Mouse (Mus musculus): ENCODE data around the gene Ttc25. TPM values are rescaled to one million over a fixed set of nuclear protein-coding genes. Genes with fewer than 3 reads are reported as not detected.
"Not testable (repeated sequence)": the region's sequence is repeated elsewhere in the genome, so short reads cannot be mapped to it uniquely, and the experiment has no call there.

The Ttc25 gene
- total and polyA plus RNA-seq, 2 experiments, result 0.04 to 0.28 TPM

DNA sequence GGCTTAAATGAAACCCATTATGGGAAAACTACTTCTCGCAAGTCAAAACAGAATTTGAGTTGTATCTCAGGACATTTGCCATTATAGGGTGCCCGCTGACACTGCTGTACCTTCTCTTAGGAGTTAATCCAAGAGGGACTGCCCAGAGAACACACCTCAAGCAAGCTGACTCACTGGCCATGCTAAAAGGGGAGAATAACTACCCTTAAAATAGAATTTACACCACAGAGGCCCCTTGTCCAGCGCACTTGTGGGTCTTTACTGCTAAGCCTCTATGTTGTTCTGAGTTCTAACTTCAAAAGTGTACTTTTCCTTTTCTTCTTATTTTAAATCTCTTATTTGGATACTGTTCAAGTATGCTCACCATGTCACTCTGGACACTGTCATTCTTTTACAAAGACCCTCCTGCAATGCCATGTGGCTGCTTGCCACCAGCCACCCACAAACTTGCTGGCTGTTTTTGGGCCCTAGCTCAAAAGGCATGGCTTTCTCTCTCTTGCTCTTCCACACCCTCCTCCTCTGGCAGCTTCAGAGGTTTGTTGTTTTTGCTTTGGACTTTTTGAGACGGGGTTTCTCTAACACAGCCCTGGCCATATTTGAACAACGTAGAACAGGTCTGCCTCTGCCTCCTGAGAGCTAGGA is 64.1 kb downstream of the Ttc25 start:
- peak; percentile 27 for DNase-seq (ENCODE audit: extremely low read depth, low read depth, low spot score)
- Histone ChIP-seq H3K79me2 (ENCODE audit: control insufficient read depth, insufficient read depth, low read length) (peaks cover 42% of the 10 kb centered on the region), H3K36me3 (ENCODE audit: control insufficient read depth, insufficient read depth, low read length) (peaks cover 2% of the 10 kb centered on the region; the same call in 1 of the 2 replicates), H3K27me3 (ENCODE audit: control insufficient read depth, insufficient read depth, low read length) (no peaks in the 10 kb centered on the region), H3K4me3 (ENCODE audit: insufficient read depth, low read depth, low read length) (no peak overlapping the region), H3K27ac (replicated peaks; ENCODE audit: insufficient read depth, low read depth, low read length) (peak overlapping the region; percentile 21; the same call in 1 of the 2 replicates), H3K4me1 (ENCODE audit: control insufficient read depth, insufficient read depth, low read length) (peaks cover 20% of the 10 kb centered on the region), H3K9ac (ENCODE audit: low read depth, low read length) (no peak overlapping the region)
- 62% methylated on average over 5 of the region's 5 CpGs for WGBS
- no peak for TF ChIP-seq CTCF (IDR thresholded peaks at IDR 0.05; ENCODE audit: low read depth, low read length)
- no peak for TF ChIP-seq POLR2A (IDR thresholded peaks at IDR 0.05; ENCODE audit: extremely low read depth, insufficient read depth, low read length)

DNA sequence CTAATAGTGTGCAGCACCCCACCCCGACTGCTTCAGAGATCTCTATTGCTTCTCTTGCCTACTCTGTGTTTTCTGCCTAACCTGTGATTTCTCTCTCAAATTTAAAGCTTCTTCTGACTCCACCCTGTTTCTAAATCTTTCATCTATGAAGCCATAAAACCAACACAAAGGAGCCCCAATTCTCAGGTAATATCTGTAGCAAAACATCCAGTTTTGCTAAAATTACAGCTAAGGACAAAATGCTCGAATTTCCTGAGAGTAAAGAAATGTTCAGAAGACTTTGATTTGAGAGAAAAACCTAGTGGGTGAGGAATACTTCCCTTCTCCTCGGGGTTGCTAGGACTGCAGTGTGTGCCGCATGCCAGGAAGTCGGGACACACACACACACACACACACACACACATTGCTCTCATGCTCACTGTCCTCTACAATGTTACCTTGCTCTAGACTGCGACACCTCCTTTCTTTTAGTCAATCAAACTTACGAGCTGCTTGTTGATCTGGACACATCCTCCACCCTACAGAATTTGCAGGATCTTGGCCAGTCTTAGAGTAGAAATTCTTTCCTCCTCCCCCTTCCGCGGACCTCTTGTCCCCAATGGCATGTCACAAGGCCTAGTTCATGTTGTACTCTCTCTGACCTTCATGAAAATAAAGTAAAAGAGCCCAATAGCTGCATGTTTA is 64.7 kb downstream of the Ttc25 start:
- WGBS, result 36% methylated on average over 9 of the region's 9 CpGs

DNA sequence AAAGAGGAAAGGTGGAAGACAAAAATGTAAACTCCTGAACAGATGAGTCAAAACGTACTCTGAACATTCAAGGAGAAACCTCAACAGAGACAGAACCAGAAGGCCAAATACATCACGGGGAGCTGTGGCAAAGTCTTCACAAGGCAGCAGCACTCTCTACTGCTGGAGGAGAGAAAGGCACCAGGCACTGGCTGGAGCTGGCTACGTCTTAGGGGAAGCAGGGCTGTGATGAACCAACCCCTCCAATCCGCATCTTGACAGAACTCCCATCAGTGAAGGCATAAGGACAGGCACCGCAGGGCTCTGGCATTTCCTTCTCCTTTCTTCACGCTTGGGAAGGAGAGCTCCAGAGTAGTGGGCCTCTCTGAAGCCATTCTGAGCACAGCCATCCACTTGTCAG is 66.2 kb downstream of the Ttc25 start:
- Histone ChIP-seq H3K4me1 (ENCODE audit: control insufficient read depth, insufficient read depth, low read length) (peaks cover 18% of the 10 kb centered on the region), H3K9ac (ENCODE audit: low read depth, low read length) (no peak overlapping the region), H3K27me3 (ENCODE audit: control insufficient read depth, insufficient read depth, low read length) (no peaks in the 10 kb centered on the region), H3K27ac (replicated peaks; ENCODE audit: insufficient read depth, low read depth, low read length) (no peak overlapping the region), H3K4me3 (ENCODE audit: insufficient read depth, low read depth, low read length) (no peak overlapping the region), H3K79me2 (ENCODE audit: control insufficient read depth, insufficient read depth, low read length) (peaks cover 36% of the 10 kb centered on the region), H3K36me3 (ENCODE audit: control insufficient read depth, insufficient read depth, low read length) (peaks cover 2% of the 10 kb centered on the region; the same call in 1 of the 2 replicates)
- WGBS, result 75% methylated on average over 6 of the region's 6 CpGs
- TF ChIP-seq CTCF (IDR thresholded peaks at IDR 0.05; ENCODE audit: low read depth, low read length) (peak; percentile 30; the same call in 1 of the 2 replicates), POLR2A (IDR thresholded peaks at IDR 0.05; ENCODE audit: extremely low read depth, insufficient read depth, low read length) (no peak)
- no peak for DNase-seq (ENCODE audit: extremely low read depth, low read depth, low spot score)

More for the DNA sequence above, 64.7 kb downstream of the Ttc25 start:
- no peak overlapping the region for H3K9ac ChIP-seq (ENCODE audit: low read depth, low read length)
- no peaks in the 10 kb centered on the region for H3K27me3 ChIP-seq (ENCODE audit: control insufficient read depth, insufficient read depth, low read length)
- H3K36me3 ChIP-seq (ENCODE audit: control insufficient read depth, insufficient read depth, low read length), result peaks cover 2% of the 10 kb centered on the region; the same call in 1 of the 2 replicates
- H3K4me3 ChIP-seq (ENCODE audit: insufficient read depth, low read depth, low read length), result no peak overlapping the region
- TF ChIP-seq POLR2A (IDR thresholded peaks at IDR 0.05; ENCODE audit: extremely low read depth, insufficient read depth, low read length), result no peak
- TF ChIP-seq CTCF (IDR thresholded peaks at IDR 0.05; ENCODE audit: low read depth, low read length), result no peak
- peak; percentile 64 for DNase-seq (ENCODE audit: extremely low read depth, low read depth, low spot score)
- peaks cover 20% of the 10 kb centered on the region for H3K4me1 ChIP-seq (ENCODE audit: control insufficient read depth, insufficient read depth, low read length)
- peak overlapping the region; percentile 21 for H3K27ac ChIP-seq (replicated peaks; ENCODE audit: insufficient read depth, low read depth, low read length)
- peaks cover 38% of the 10 kb centered on the region for H3K79me2 ChIP-seq (ENCODE audit: control insufficient read depth, insufficient read depth, low read length)

DNA sequence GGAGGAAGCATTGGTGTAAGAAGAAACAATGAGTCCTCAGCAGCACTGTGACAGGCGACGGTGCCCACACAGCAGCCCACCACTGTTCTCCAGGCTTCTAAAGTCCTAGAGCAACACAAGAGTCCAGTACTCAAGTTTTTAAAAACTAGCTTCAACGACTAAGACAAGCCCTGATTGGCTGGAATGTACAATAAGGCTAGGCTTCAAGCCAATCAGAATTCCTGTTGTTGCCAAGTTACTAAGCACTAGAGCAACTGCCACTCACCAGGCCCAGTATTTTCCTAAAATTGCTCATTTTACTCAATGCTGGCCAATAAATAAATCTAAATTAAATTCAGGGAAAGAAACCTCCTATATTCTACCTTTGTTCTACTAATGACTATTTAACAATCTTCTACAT is 67.8 kb downstream of the Ttc25 start:
- H3K27ac ChIP-seq (replicated peaks; ENCODE audit: insufficient read depth, low read depth, low read length), result no peak overlapping the region
- peaks cover 22% of the 10 kb centered on the region for H3K4me1 ChIP-seq (ENCODE audit: control insufficient read depth, insufficient read depth, low read length)
- peak; percentile 53 for DNase-seq (ENCODE audit: extremely low read depth, low read depth, low spot score)
- peaks cover 30% of the 10 kb centered on the region for H3K79me2 ChIP-seq (ENCODE audit: control insufficient read depth, insufficient read depth, low read length)
- no peaks in the 10 kb centered on the region for H3K36me3 ChIP-seq (ENCODE audit: control insufficient read depth, insufficient read depth, low read length)
- no peak for TF ChIP-seq POLR2A (IDR thresholded peaks at IDR 0.05; ENCODE audit: extremely low read depth, insufficient read depth, low read length)
- TF ChIP-seq CTCF (IDR thresholded peaks at IDR 0.05; ENCODE audit: low read depth, low read length), result no peak
- no peak overlapping the region for H3K4me3 ChIP-seq (ENCODE audit: insufficient read depth, low read depth, low read length)
- WGBS, result 84% methylated on average over 3 of the region's 3 CpGs
- no peaks in the 10 kb centered on the region for H3K27me3 ChIP-seq (ENCODE audit: control insufficient read depth, insufficient read depth, low read length)
- no peak overlapping the region for H3K9ac ChIP-seq (ENCODE audit: low read depth, low read length)

DNA sequence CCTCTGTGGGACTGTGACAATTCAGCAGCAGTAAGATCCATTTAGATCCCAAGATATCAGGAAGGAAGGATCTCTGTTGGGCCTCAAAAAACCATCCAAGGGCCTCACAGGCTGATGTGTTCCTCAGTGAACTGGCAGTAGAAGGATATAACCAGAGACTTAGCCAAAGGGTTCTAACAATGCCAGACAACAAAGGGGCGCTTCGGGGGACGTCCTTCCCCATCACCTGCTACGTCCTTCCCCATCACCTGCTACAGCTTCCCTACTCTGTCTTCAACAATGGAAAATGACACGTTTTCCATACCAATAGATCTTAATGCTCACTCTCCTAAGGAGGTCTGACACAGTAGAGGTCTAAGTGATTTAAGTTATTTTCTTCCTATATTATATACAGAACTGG is 70.9 kb downstream of the Ttc25 start:
- H3K27ac ChIP-seq (replicated peaks; ENCODE audit: insufficient read depth, low read depth, low read length), result no peak overlapping the region
- 90% methylated on average over 5 of the region's 5 CpGs for WGBS
- DNase-seq (ENCODE audit: extremely low read depth, low read depth, low spot score), result no peak
- H3K79me2 ChIP-seq (ENCODE audit: control insufficient read depth, insufficient read depth, low read length), result peaks cover 34% of the 10 kb centered on the region
- no peak overlapping the region for H3K9ac ChIP-seq (ENCODE audit: low read depth, low read length)
- H3K36me3 ChIP-seq (ENCODE audit: control insufficient read depth, insufficient read depth, low read length), result no peaks in the 10 kb centered on the region
- no peak overlapping the region for H3K4me3 ChIP-seq (ENCODE audit: insufficient read depth, low read depth, low read length)
- H3K27me3 ChIP-seq (ENCODE audit: control insufficient read depth, insufficient read depth, low read length), result no peaks in the 10 kb centered on the region
- no peak for TF ChIP-seq CTCF (IDR thresholded peaks at IDR 0.05; ENCODE audit: low read depth, low read length)
- no peak for TF ChIP-seq POLR2A (IDR thresholded peaks at IDR 0.05; ENCODE audit: extremely low read depth, insufficient read depth, low read length)
- H3K4me1 ChIP-seq (ENCODE audit: control insufficient read depth, insufficient read depth, low read length), result peaks cover 8% of the 10 kb centered on the region

DNA sequence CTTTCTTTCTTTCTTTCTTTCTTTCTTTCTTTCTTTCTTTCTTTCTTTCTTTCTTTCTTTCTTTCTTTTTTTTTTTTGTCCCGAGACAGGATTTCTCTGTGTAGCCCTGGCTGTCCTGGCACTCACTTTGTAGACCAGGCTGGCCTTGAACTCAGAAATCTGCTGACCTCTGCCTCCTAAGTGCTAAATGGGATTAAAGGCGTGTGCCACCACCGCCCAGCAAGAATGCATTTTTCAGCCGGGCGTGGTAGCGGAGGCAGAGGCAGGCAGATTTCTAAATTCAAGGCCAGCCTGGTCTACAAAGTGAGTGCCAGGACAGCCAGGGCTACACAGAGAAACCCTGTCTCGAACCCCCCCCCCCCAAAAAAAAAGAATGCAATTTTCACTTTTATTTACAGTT is 71.4 kb downstream of the Ttc25 start:
- H3K27ac ChIP-seq (replicated peaks; ENCODE audit: insufficient read depth, low read depth, low read length); DNase-seq (ENCODE audit: extremely low read depth, low read depth, low spot score); H3K4me3 ChIP-seq (ENCODE audit: insufficient read depth, low read depth, low read length); H3K36me3 ChIP-seq (ENCODE audit: control insufficient read depth, insufficient read depth, low read length); H3K27me3 ChIP-seq (ENCODE audit: control insufficient read depth, insufficient read depth, low read length); H3K9ac ChIP-seq (ENCODE audit: low read depth, low read length); H3K4me1 ChIP-seq (ENCODE audit: control insufficient read depth, insufficient read depth, low read length): not testable (repeated sequence)
- peaks cover 34% of the 10 kb centered on the region for H3K79me2 ChIP-seq (ENCODE audit: control insufficient read depth, insufficient read depth, low read length)
- 77% methylated on average over 7 of the region's 7 CpGs for WGBS
